Mouse (Mus musculus): ENCODE results near the gene Mecp2.

The Mecp2 gene

GRCm38 (mm10) chrX:74008063-74008462 is 127.1 kb downstream of the Mecp2 start:
- DNase-seq, result no peak

- DNase-seq, result no peak
Measured at GRCm38 (mm10) chrX:74006401-74006800, 128.8 kb downstream of the Mecp2 start.

GRCm38 (mm10) chrX:74003644-74004043 is 131.5 kb downstream of the Mecp2 start:
- no peak for DNase-seq

- DNase-seq, result no peak
Measured at GRCm38 (mm10) chrX:74001024-74001423, 134.1 kb downstream of the Mecp2 start.

GRCm38 (mm10) chrX:73998911-73999869 is 136.0 kb downstream of the Mecp2 start:
- peak; percentile 33 to 42 for DNase-seq

- no peak for DNase-seq
Measured at GRCm38 (mm10) chrX:73977783-73978182, 157.4 kb downstream of the Mecp2 start.
